Mouse (Mus musculus): ENCODE data around the gene Col4a4. TPM values are rescaled to one million over a fixed set of nuclear protein-coding genes. Genes with fewer than 3 reads are reported as not detected.

The Col4a4 gene
- total RNA-seq, 1 experiment from 2014 or later: 4.6 TPM

DNA sequence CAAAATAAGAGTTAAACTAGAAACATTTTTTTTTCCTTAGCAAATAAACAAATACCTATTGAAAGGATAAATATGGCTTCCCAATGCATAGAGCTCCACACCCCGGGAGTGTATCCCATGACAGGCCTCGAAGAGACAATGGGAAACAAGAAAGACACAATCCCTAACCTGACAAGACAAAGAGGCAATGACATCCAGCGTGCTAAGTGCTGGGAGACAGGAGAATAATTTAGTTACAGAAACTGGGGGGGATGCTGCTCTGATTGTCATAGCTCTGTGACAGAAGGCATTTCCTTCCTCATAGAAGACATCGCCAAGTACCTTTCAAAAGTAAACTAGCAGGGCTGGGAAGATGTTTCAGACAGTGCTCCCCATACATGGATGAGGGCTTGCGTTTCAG lies 111.4 kb downstream of the Col4a4 start:
- no peak for DNase-seq

DNA sequence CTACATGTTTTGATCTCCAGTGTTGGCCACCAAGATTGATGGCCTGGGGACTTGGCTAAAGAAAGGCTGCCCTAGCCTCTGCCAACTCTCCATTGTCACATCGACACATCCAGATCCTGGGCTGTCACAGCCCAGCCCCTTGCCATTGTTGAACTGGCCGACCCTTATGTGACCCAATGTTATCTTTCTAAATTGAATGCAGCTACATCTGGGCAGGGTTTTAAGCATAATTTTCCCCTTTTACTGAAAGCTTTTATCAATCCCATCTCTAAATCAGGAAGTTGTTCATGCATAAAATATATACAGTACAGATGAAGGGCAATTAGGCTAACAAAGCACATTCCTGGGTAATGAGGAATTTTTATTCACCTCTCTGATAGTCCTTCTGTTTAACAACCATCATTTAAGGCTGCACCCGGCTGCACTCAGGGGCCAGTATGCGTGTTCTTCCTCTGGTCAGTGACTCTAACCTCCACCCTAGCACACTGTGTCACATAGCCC lies 112.1 kb downstream of the Col4a4 start:
- no peak for DNase-seq

DNA sequence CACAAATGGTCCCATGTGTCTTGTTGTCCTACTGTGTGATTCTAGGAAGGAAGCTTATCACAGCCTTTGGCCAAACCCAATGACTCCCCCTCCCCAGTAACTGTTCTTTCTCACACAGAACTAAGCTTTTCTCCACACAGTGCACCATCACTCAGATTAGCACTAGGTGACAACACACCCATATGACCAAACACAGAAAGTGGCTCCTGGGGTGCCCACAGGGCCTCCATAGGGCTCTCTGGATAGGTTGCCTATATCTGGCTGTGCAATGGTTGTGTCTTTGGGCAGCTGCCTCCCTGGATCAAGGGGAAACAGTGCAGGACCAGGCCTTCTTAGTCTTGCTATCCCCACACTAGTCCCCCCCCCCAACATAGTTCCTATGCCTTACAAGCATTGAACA lies 113.2 kb downstream of the Col4a4 start:
- DNase-seq: no peak

DNA sequence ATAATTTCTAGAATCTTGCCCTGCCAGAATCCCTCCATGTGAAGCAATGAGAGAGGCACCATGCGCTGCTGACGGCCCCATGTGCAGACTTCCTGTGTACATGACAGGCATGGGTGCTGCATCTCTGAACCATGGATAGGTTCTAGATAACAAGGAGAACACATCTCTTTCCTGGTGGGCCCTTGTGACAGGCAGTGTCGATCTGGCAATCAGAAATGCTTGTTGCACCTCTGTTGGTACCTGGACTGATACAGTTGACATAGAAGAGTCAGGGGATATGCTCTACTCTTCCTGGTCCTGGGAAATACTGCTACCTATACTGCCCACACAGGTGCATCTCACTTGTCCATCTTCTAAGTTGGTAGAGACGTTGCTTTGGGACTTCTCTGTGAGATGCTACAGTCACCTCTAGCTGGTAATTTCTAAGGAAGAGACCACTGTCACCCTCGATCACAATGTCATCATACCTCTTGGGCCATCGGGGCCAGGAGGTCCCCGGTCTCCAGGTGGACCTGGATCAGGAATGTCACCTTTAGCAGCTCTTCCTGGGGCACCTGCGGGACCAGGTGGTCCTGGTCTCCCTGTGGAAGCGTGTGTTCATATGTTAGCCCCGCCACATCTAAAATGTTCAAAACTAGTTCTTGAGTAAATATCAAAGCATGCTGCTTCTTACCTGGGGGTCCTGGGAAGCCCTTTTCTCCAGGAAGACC lies 116.0 kb downstream of the Col4a4 start:
- DNase-seq: no peak

DNA sequence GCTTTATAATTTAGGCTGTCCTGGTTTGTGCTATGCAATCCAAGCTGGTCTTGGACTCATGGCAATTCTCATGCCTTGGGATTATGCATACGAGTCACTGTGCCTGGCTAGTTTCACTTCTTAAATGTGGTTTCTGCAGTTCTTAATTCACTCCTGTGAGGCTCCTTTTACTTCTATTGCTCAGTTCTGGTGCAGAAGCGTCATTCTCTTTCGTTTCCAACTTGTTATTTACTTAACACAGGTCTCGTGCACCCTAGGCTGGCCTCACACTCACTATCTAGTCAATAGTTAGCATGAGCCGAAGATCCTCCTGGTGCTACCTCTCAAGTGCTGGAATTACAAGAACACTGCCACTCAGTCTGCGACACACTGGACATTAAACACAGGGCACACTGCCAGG lies 117.8 kb downstream of the Col4a4 start:
- no peak for DNase-seq

DNA sequence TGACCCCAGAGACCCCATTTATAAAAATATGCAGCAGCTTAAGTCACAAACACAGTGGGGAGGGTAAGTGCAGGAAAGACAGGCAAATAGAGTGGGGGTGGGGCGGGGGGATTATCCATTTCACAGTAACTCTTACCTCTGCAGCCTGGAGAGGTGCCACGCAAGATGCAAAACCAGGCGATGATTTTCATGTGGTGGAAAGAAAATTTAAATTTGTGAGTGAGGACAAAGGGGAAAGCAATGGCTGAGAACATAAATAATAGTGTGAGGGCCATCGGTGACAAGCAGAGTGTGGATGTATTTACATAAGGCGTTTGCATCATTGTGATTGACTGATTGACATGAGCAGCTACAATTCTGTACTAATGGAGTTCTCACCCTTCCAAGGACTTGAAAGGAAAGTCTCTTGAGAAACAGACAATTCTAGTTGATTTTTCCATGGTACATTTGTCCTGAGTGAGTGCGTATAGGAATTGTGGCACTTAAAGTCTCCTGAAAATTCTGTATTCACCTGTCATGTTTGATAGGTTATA lies 121.3 kb downstream of the Col4a4 start:
- DNase-seq: no peak

DNA sequence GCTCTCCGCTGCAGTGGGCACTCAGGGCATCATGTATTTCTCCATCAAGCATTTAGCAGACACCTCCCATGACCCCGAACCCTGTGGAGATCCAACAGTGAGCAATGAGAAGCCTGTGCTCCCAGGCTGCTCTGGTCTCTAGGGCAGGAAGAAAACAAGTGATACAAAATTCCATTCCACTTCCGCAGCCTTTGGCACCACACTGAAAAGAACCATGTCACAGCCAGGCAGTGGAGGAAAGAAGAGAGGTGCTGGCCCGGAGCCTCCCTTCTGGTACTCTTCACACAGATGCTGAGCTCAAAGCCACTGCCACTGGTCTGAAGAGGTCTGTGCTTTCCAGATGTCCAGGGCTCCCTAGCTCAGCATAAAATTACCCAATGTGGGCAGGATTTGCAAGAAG lies 125.6 kb downstream of the Col4a4 start:
- no peak for DNase-seq

DNA sequence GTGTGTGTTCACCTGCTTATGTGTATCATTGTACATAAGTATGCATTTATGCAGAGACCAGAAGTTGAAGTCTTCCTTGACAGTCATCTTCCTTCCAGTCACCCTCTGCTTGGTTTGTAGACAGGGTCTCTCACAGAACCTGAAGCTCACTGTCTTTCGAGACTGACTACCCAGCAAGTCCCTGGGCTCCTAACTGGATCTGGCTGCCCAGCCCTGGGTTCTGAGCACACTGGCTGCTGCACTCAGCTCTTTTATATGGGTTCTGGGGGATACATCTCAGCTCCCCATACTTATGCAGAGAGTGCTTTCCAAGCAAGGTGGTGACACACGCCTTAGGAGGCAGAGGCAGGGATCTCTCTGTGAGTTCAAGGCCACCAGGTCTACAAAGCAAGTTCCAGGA lies 126.7 kb downstream of the Col4a4 start:
- no peak for DNase-seq

DNA sequence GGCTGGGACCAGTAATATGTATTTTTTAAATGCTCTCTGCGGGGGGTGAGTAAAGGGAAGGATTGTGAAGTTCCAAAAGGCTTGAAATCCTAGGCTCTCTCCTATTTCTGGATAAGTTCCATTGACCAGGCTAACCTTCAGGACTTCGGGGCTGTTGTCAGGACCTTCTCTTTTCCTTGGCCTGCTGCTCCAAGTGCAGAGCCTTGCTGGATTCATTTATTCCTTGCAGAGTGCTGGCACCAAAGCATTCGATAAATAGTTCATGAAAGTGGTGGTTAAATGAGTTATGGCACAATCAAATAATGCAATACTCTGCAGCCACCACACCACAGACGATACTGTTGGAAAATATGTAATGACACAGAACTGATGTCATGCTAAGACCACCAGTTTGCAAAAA lies 127.3 kb downstream of the Col4a4 start:
- DNase-seq: no peak

DNA sequence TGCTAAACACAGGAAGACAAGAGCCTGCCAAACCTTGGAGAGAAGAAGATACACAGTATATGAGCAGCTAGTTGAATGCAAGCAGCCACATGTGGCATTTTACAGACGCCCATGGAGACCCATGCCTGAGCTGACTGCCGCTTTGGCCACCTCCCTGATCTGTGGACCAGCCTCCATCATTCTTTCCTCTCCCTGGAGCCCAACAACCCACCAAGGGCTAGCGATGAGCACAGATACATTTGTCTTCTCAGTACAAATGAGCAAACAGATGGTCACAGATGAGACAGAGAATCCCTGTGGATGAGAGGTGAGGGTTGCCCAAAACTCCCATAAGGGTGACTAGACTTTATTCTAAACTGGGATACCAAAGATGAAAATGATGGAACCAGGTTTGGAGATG lies 132.6 kb downstream of the Col4a4 start:
- DNase-seq: no peak

DNA sequence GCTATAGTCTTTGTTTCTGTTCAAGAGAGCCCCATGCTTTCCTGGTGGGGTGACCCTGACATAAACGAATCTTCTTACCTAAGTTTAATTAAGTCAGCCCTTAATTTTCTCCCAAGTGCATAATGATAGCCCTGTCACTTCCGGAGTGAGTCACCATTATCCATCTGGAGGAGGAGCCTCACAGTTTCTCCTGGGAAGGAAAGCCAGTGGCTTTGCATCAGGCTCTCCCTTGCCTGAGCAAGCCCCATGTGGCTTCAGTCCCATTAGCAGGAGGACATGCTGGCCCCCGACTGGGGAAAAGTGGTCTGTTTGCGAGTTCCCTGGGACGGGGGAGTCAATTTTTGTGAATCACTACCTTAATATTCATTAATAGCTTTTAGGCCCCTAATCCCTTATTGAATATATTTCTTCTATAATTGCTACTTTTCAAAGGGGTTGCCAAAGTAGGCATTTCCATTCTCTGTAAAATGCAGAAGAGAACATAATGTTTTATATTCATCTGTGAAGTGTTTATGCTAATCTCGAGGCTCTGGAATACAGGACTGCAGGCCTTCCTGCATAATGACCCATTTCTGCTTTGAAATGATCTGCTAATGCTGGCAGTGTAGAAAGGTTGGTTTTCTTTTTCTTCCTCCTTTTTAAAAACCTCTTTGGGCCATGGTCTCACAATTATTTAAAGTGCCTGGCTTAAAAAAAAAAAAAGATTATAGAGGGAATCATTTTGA lies 134.6 kb downstream of the Col4a4 start:
- DNase-seq: no peak

DNA sequence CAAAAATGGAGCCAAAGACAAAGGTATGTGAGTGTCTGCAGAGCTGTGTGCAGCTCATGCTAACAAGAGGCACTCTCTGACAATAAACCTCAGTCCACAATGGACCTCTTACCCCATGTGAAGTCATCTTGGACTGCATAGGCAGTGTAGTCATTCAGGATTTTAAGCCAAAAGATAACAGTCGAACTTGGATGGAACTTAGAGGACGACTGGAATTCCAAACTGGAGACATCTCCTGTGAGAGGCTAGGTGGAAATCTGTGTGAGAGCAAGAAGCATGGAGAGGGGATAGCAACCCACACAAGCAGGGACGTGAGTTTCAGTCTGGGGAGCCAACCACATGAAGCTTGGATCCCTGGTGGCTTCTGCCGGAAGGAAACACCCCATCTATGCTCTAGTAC lies 136.8 kb downstream of the Col4a4 start:
- DNase-seq: no peak

DNA sequence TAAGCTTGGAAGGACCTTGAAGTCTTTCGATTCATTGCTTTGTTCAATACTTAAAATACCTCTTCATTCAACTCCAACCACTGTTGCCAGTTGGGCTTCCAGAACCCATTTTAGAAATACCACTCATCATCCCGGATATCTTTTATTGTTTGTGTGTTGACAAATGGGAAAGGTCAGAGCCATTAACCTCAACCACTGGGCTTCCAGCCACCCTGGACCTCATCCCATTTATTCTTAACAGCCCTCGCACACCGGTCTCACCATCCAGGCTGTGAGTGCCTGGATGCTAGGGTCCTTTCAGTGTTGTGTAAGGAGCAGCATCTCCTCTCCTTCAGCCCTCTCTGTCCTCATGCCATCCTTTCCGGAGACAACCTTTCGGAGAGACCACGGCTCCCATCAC lies 140.6 kb downstream of the Col4a4 start:
- DNase-seq: peak; percentile 19

DNA sequence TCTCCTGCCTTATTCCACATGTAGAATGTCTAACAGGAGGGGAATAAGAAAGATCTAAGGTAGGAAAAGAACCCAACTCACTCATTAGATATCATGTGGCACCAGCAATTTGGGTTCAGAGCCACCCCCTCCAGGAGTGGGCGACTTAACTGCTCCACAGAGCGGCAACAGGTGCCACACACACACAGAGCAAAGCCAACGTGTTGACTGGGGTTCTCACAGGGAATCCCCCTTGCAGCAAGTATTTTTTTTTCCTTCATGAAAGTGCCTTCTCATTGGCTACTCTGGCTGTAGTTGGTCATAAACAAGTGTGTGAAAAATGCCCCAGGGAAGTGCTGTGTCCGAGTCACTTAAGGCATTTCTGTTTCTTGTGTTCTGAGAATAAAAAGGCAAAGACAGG lies 143.1 kb downstream of the Col4a4 start:
- no peak for DNase-seq

DNA sequence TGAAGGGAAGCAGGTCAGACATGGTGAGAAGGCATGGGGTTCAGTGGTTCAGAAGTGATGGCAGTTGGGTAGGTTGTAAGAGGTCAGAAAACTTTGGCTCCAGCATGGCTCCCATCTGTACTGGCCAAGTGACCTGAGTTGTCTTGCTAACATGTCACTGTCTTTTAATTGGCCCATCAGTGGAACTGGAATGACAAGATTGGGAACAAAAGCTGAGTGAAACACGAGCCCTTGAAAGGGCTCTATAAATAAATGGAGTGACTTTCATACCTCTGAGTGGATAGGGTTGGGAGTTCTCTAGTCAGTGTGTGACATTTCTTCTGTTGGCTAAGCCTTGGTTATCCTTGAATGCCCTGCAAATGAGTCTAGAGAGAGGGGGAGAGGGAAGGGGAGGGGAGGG lies 146.5 kb downstream of the Col4a4 start:
- no peak for DNase-seq

DNA sequence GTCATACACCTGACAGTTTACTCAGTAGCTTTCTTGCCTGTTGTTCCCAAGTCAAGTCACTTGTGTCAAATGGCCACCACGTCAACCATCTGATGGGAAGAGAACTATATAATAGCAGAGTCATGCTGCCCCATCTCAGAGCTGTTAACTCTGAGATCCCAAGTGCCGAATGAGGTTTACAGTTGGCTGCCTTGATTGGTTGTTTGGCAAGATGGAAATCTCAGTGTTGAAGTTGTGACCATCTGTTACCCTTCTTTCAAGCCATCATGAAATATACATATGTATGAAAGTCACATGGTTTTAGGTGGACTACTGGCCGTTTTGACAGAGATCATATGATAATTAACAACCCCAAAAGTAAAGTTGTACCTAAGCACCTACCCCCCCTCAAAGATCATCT lies 149.4 kb downstream of the Col4a4 start:
- DNase-seq: no peak

DNA sequence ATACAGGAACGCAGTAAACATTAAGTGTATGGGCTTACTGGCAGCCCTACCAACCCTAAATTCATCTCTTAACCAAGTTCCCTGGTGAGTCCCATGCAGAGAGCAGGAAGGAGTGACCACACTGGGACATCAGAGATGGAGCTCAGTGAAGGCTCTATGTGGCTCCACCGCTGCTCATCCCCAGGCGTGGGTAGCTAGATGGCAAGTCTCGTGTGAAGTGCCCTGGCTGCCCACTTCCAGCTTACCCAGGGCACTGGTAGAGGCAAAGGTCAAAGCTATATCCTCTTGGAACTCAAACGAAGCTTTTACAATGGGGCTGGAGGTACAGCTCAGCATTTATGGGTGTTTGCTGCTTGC lies 153.0 kb downstream of the Col4a4 start:
- no peak for DNase-seq

DNA sequence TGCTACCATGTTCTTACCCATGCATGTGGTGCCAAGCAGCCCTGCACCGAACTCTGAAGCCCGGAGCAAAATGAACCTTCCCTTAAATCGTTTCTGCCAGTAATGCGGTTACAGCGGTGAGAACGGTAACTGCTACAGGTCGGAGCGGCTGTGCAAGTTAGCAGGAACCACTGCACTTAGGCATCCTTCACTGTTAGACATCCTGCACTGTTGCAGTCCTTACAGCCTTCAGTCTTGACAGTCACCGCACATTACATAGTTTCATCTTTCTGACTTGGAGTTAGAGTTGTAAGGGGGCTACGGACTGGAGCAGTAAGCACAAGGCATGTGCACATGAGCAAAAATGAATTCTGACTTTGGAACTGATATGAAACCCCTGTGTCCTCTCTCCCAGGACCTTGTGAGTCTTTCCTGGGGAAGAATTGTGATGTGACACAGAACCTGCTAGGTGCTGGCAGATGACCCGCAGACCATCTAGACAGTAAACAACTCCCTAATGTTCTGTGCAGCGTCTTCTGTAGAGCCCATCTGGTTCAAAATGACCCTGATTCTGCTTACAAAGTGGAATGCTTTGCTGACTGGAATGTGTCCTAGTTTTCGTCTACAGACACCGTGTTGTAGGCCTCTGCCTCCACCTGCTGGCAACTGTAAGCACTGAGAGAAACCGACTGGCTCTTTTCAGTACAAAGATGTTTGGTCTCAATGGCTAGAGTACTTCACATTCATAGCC lies 153.6 kb downstream of the Col4a4 start:
- DNase-seq: peak; percentile 65

DNA sequence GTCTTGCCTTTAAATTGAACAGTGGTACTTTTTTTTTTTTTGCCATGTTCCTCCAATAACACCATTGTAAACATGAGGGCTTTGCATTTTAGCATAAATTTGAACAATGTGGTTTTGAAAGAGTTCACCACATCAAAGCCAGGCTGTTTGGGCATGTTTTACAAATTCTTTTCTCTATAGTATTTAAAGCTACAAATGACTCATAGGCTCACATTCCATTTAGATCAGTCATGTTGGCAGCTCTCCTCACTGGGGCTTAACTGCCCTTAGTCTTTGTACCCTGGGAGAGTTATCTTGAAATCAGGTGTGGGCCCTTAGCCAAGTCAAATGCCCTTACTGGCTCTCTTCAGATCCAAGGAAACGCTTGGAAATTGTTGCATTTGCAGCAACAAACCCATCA lies 157.6 kb downstream of the Col4a4 start:
- peak; percentile 48 for DNase-seq

DNA sequence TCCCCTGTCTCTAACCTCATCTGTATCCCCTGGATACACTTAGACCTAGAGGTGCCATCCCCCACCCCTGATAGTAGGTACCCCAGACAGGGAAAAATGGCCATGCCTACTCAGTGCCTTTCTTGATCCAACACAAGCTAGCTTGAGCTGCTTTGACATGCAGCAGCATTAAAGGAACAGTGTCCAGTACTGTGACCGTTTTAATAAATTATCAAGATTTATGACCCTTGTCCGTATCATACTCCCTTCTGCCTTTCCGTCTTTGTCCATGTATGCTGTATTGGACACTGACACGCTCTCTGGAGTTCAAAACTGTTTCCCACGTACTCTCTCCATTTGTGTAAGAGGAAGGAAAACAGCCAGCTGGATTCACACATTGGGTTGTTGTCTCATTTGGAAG lies 158.9 kb downstream of the Col4a4 start:
- DNase-seq: no peak

DNA sequence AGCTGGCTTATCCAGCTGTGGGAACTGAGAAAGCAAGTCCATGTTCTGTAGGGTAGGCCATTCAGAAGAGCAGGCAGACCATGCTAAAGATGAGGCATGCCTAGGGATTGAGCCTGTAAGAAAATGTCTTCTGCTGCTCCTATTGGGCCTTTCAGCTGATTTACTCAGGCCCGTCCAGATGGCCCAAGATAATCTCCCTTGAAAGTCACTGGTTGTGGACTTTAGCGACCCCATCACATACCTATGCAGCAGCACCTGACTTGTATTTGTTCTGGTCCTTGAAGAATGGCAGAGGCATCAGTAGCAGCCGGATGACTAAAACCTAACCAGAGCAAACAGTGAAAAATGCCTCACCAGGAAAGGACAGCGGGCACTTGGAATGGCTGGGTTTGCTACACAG lies 171.0 kb downstream of the Col4a4 start:
- DNase-seq: no peak

DNA sequence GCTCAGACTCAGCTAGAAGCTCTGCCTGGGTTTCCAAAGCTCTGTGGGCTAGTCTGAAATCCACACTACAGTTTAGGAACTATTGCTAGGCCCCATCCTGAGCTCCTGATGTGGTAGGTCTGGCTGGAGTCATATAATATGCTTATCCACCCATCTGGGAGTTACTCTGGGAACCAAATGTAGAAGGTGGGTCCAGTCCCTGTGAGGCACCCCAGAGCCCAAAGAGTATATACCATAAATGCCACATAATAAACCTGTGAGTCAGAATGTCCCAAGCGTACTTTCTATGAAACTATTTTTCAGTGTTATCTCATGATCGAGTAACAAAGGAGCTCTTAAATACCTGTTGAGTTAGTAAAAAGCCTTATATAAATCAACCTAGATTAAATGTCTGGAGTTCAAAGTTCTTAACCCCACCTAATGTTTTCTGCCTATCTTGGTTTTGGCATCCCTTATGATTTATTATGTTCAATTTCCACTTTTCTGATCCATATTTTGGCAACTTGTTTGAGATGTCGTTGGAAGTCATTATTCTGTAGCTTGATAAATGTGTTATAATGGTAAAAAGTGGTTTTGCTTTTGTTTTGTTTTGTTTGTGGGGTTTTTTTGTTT lies 172.1 kb downstream of the Col4a4 start:
- no peak for DNase-seq

DNA sequence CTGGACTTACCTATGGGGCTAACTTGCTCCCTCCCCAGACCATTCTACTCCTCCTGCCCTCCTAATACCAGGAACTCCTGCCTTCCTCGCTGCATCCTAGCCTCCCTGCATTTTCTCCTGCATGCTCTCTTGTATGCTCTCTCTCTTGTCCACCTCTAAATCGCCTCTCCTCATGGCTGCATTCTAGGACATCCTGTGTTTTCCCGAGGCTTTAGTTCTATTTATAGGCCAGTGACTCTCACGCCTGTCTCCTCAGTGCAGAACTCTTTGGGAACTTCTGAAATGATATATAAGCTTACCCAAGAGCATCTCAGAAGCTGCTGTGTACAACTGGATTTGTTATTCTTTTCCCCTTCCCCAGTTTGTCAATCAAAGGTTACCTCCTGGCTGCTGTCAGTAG lies 174.6 kb downstream of the Col4a4 start:
- no peak for DNase-seq
